Mouse (Mus musculus) urinary bladder, adult 2 months (tissue): ENCODE measurements around the gene Zfp583. TPM values are rescaled to one million over a fixed set of nuclear protein-coding genes. Genes with fewer than 3 reads are reported as not detected.

Experiments used
- DNase-seq: peaks from one replicate; pipeline ENCODE4 v3.0.0; 2022; ENCODE audit warnings: low spot score
- polyA plus RNA-seq: library from polyadenylated mRNA; depleted of rRNA; stranded (reverse); fragments of >200 nt; gene quantifications from 2 replicates; pipeline ENCODE4 v1.2.3, GENCODE M21; 2012; rRNA removed

The Zfp583 gene
- polyA plus RNA-seq, 1 experiment = 2.8 TPM

DNA sequence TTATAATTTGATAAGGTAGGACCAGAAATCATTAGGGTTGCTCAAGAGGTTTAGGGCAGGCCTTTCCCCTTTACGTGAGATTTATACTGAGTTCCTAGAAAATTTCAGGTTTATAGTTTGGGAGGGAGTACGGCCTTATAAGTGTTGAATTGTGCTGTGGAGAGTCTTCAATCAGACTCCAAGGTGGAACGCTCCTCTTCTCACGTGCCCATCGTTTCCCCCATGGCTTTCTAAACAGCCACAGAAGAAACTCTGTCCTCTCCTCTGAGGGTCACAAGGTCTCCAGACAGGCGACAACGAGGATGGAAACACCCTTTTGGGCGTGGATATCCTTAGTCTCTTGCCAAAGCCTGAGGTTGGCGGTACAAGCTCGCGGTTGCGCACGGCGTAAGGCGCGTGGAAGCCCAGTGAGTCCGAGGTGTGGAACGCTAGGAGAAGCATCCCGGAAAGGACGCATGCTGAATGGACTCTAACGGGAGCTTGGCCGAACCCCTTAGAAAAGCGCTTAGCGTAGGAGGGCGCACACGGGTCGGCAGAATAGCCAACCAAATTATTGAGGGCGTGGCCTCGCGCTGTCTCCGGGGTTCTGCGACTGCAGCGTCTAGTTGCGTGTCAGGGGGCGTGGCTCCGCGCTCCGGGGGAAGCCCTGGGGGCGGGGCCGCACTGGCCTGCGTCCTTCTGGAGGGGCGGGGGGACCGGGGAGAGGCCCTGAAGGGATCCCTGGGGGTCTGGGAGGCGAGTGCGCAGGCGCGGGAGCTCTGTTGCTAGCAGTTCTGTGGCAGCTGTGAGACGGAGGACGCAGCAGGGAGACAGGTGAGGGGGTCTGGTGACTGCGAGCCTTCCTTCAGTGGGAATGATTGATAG lies 45.0 kb downstream of the Zfp583 start, which contains the start of gene Zfp667:
Gene Zfp667, plus strand, starts transcription at position 738 of the 864 bp plus-strand sequence.
- peak; percentile 87 for DNase-seq

DNA sequence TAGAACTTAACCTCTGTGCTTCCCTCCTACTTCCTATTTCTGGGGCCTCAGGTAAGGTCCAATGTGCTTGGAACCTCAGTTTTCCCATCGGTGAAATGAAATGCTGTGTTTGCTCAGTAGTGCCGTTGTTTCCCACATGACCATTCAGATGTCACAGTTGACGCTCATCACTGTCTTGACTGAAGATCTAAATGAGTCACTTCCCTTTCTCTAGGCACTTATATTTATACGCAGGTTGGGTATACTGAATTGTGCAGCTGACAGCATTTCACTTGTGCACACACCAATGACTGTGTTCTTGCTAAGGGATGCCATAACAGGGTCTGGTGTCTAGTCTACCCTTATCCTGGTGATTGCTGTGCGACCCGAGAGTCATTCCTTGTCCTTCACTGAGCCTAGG lies 45.7 kb downstream of the Zfp583 start:
- no peak for DNase-seq

GRCm38 (mm10) chr7:6284442-6285012 lies 46.6 kb downstream of the Zfp583 start:
- DNase-seq = no peak

- peak; percentile 40 for DNase-seq
These were observed 47.5 kb downstream of the Zfp583 start for GRCm38 (mm10) chr7:6283451-6284075.

GRCm38 (mm10) chr7:6282749-6283148 lies 48.3 kb downstream of the Zfp583 start:
- DNase-seq = no peak

- no peak for DNase-seq
These were observed 53.2 kb downstream of the Zfp583 start for GRCm38 (mm10) chr7:6277906-6278305.

GRCm38 (mm10) chr7:6265695-6266094 lies 65.4 kb downstream of the Zfp583 start:
- DNase-seq = no peak

Other genes starting within 250 kb of the Zfp583 start
- 33.4 and 38.5 TPM in 2 replicates for gene Zfp787, start 175.3 kb downstream of the Zfp583 start, polyA plus RNA-seq
- gene Zfp444, start 159.1 kb downstream of the Zfp583 start, polyA plus RNA-seq = 21.3 and 23.1 TPM in 2 replicates
- gene Galp, start 134.2 kb downstream of the Zfp583 start, polyA plus RNA-seq = not detected in 2 replicates
- gene Zscan5b, start 109.0 kb downstream of the Zfp583 start, polyA plus RNA-seq = not detected in 2 replicates
- not detected in 2 replicates for gene Epp13, start 78.6 kb downstream of the Zfp583 start, polyA plus RNA-seq
- 8.9 and 9.4 TPM in 2 replicates for gene Zfp667, start 44.7 kb downstream of the Zfp583 start, polyA plus RNA-seq
- gene Gm3854, start 12.5 kb upstream of the Zfp583 start, polyA plus RNA-seq = 0.63 and 0.83 TPM in 2 replicates
- gene Zfp78, start 32.0 kb upstream of the Zfp583 start, polyA plus RNA-seq = 2.6 and 3.5 TPM in 2 replicates
- gene Zfp28, start 52.0 kb upstream of the Zfp583 start, polyA plus RNA-seq = 8.2 and 10.0 TPM in 2 replicates
- gene Smim17, start 67.4 kb upstream of the Zfp583 start, polyA plus RNA-seq = 0.24 and 0.30 TPM in 2 replicates
- gene Gm20715, start 79.0 kb upstream of the Zfp583 start, polyA plus RNA-seq = 0.03 TPM in 1 of 2 replicates, not detected in the other
- gene Olfr1344, start 107.4 kb upstream of the Zfp583 start, polyA plus RNA-seq = not detected in 2 replicates
- gene Olfr1336, start 124.9 kb upstream of the Zfp583 start, polyA plus RNA-seq = not detected in 2 replicates
- not detected in 2 replicates for gene Olfr1346, start 135.8 kb upstream of the Zfp583 start, polyA plus RNA-seq
- gene Olfr5, start 155.7 kb upstream of the Zfp583 start, polyA plus RNA-seq = not detected in 2 replicates
- not detected in 2 replicates for gene Olfr1347, start 168.5 kb upstream of the Zfp583 start, polyA plus RNA-seq
- gene Olfr1348, start 177.5 kb upstream of the Zfp583 start, polyA plus RNA-seq = not detected in 2 replicates
- not detected in 2 replicates for gene Olfr1349, start 191.7 kb upstream of the Zfp583 start, polyA plus RNA-seq
- not detected in 2 replicates for gene Olfr1350, start 233.6 kb upstream of the Zfp583 start, polyA plus RNA-seq